Mouse (Mus musculus) CH12.LX (cell line): ENCODE measurements around the gene Robo1.

Experiments
- CTCF ChIP-seq, 2 experiments: IDR thresholded peaks in 1 of 2; conservative IDR thresholded peaks in 1 of 2; 2 replicates each; pipeline ENCODE4 v1.5.1; 2011 to 2012; ENCODE audit warnings: low read depth in 2 of 2, low read length in 2 of 2, improper control_type of control experiment in 1 of 2, inconsistent platforms in 1 of 2, mild to moderate bottlenecking in 1 of 2, moderate library complexity in 1 of 2
- EP300 ChIP-seq: IDR thresholded peaks from 2 replicates; pipeline ENCODE4 v1.6.1; 2011; ENCODE audit warnings: low read length, improper control_type of control experiment
- MEF2A ChIP-seq: IDR thresholded peaks from 2 replicates; pipeline ENCODE4 v1.6.1; 2014; ENCODE audit warnings: low read depth, mild to moderate bottlenecking, inconsistent platforms, low read length, improper control_type of control experiment, borderline replicate concordance
- NRF1 ChIP-seq: IDR thresholded peaks from 2 replicates; pipeline ENCODE4 v1.6.1; 2014; ENCODE audit warnings: low read depth, mild to moderate bottlenecking, inconsistent platforms, low read length, improper control_type of control experiment, moderate library complexity
- USF1 ChIP-seq: IDR thresholded peaks from 2 replicates; pipeline ENCODE4 v1.6.1; 2014; ENCODE audit warnings: low read depth, mild to moderate bottlenecking, inconsistent platforms, low read length, improper control_type of control experiment
- ZMIZ1 ChIP-seq: IDR thresholded peaks from 2 replicates; pipeline ENCODE4 v1.6.1; 2012; ENCODE audit warnings: low read depth, mild to moderate bottlenecking, inconsistent platforms, low read length, improper control_type of control experiment

- TF ChIP-seq NRF1 (no peak), USF1 (no peak), ZMIZ1 (no peak), CTCF (conservative IDR thresholded peaks at IDR 0.05 in 1 of 2, IDR thresholded peaks at IDR 0.05 in 1 of 2; ENCODE audit: low read depth in 2 of 2, low read length in 2 of 2) (no peak), MEF2A (no peak), EP300 (no peak)
These were observed 526.2 kb downstream of the Robo1 start for GRCm38 (mm10) chr16:72834266-72834665.
